Mouse (Mus musculus): ENCODE measurements around the gene Adamts13.

Gene Adamts13

DNA sequence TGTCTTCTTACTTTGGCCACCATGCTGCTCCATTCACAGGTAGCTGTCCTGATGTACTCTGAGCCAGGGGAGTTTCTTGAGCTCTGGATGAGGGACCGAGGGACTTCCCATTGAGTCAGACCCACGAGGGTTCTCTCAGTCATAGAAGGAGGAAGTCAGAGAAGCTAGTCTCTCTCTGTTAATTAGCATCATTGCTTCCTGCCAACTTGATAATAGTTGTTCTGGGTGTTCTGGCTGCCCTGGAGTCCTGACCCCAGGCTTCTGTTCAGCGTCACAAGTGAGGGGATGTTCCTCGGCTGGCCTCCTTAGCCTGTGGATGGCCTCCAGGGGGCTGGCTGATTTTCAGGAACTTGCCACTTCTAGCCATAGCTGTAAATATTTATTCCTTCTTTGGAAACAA is 744 bp downstream of the Adamts13 start:
- no peak for DNase-seq (ENCODE audit: low spot score)

GRCm38 (mm10) chr2:26980361-26980760 is 7.1 kb downstream of the Adamts13 start:
- no peak for DNase-seq (ENCODE audit: low spot score)

GRCm38 (mm10) chr2:26984179-26984578 is 11.0 kb downstream of the Adamts13 start:
- DNase-seq (ENCODE audit: low spot score): no peak

- DNase-seq (ENCODE audit: low spot score): no peak
Observed at GRCm38 (mm10) chr2:26984640-26985039, 11.4 kb downstream of the Adamts13 start.

GRCm38 (mm10) chr2:26993936-26994335 is 20.7 kb downstream of the Adamts13 start:
- DNase-seq (ENCODE audit: low spot score): no peak

GRCm38 (mm10) chr2:26997498-26997897 is 24.3 kb downstream of the Adamts13 start:
- DNase-seq (ENCODE audit: low spot score): no peak

DNA sequence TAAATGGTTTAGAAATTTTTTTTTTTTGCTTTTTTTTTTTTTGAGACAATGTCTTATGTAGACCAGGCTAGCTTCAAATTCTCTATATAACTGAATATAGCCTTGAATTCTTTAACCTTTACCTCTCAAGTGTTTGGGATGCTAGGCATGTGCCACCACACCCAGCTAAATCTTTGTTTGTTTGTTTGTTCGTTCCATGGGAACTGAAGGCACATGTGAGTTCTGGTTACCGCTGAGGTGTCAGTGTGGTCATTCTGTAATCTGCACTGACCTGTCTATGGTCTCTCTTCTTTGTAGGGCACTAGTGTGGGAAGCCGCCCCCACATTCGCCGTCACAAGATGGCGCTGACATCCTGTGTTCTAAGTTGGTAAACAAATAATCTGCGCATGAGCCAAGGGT is 24.8 kb downstream of the Adamts13 start:
- no peak for DNase-seq (ENCODE audit: low spot score)

- DNase-seq (ENCODE audit: low spot score): no peak
Observed at GRCm38 (mm10) chr2:27006255-27006654, 33.0 kb downstream of the Adamts13 start.

- DNase-seq (ENCODE audit: low spot score): no peak
Observed at GRCm38 (mm10) chr2:27007701-27008100, 34.5 kb downstream of the Adamts13 start.

DNA sequence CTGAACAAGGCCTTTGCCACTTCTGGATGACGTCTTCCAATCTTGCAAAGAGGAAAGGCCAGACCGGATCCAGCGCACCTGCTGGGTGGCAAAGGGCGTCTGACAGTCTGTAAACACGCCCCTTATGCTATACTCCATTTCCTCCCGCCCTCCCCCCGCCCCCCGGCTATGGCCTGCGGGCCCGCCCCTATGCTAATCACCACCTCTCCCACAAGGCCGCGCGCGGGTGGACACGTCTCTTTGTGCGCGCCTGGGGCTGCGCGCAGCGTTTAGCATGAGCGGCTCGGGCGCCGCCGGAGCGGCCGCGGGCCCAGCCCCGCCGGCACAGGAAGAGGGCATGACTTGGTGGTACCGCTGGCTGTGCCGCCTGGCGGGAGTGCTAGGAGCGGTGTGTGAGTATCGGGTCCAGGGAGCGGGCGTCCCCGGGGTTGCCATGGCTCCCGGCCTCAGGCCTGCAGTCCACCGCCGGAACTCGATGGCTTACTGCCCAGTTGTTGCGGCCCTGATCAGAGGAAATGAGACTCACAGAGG is 36.6 kb downstream of the Adamts13 start, which contains the start of gene Cacfd1:
TSS of gene Cacfd1 (plus strand) at position 213 of the 531 bp plus-strand sequence.
- DNase-seq (ENCODE audit: low spot score): peak; percentile 88

DNA sequence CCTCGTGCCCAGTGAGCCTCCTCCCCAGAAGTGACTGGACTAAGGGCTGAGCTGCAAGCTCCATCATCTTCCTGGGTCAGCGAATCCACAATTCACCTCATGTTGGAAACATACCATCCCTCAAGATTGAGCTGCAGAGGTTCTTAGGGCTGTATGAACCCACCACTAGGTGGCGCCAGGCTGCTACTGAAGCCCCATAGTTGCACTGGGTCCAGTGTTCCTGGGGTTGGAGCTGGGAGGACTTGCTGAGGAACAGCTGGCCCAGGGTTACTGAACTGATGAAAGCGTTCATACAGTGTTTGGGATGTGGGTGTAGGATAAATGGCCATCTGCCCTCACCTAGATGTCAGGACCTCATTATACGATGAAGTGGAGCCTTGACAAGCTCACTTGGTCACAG is 44.6 kb downstream of the Adamts13 start:
- DNase-seq (ENCODE audit: low spot score): peak; percentile 77

- DNase-seq (ENCODE audit: low spot score): no peak
Observed at GRCm38 (mm10) chr2:27019530-27019929, 46.3 kb downstream of the Adamts13 start.

GRCm38 (mm10) chr2:27021103-27021502 is 47.9 kb downstream of the Adamts13 start:
- DNase-seq (ENCODE audit: low spot score): no peak

DNA sequence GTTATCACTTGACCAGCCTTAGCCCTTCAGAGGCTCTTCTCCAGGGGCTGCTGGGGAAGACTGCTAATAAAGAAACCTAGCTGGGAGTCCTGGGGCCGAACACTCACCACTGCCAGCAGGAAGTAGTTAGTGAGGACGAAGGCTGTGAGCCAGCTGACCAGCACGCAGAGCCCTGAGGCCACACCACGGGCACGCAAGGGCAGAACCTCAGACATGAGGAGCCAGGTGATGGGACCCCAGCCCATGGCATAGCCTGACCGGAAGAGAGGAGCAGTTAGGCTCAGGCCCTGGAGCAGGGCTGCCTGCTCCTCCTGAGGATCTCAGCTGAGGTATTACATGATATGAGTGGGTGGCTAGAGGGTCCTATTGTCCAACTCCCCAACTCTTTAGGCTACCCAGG is 49.4 kb downstream of the Adamts13 start:
- DNase-seq (ENCODE audit: low spot score): no peak

GRCm38 (mm10) chr2:27024136-27024535 is 50.9 kb downstream of the Adamts13 start:
- no peak for DNase-seq (ENCODE audit: low spot score)

DNA sequence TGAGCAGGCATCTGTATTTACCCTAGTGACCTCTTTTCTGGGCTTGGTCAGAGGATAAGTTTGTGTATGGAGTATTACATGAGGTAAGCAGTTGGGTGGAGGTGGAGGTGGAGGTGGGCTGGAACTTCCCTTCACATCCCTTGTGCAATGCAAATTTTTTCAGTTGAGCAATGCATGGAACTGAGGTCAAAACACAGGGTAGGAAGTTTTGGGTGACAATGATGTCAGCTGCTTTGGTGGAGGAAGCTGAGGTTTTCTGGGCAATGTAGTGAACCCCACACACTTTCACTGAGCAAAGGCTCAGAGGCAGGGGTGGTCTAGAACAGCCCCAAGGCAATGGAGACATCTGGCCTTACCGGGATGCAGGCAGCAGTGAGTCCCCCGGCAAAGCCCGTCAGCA is 52.3 kb downstream of the Adamts13 start:
- no peak for DNase-seq (ENCODE audit: low spot score)

GRCm38 (mm10) chr2:27026332-27026731 is 53.1 kb downstream of the Adamts13 start:
- no peak for DNase-seq (ENCODE audit: low spot score)

DNA sequence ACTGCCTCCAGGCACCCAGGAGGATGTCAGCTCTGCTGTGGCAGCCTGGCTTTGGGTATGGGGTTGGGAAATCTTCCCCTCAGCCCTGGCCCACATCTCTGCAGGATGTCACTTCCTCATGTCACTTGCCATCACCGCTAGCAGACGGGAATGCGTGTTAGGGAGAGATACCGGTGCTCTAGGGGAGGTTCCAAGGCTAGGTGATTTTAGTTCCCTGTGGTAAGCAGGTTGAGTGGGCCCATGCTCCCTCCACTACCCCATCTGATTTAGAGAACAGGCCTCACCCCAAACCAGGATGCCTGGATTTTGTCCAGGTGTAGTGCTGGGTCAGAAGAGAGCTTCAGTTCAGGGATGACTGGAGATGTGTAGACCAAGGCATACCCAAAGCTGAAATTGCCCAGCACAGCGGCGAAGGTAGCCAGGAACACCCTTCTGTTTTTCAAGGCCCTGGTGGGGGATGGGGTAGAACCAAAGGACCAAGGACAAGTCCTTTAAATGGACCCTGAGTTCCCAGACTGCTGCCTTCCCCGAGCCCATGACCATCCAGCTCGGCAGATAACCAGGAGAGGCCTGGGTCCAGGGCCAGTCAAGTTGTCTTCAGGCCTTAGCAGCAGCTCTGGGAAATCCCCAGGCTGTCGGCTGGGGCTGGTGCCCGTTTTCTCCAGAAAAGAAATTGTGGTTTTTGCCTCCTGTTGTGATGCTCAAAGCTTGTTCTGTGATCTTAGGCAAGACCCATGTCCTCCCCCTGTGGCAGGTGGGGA is 53.8 kb downstream of the Adamts13 start:
- DNase-seq (ENCODE audit: low spot score): no peak

DNA sequence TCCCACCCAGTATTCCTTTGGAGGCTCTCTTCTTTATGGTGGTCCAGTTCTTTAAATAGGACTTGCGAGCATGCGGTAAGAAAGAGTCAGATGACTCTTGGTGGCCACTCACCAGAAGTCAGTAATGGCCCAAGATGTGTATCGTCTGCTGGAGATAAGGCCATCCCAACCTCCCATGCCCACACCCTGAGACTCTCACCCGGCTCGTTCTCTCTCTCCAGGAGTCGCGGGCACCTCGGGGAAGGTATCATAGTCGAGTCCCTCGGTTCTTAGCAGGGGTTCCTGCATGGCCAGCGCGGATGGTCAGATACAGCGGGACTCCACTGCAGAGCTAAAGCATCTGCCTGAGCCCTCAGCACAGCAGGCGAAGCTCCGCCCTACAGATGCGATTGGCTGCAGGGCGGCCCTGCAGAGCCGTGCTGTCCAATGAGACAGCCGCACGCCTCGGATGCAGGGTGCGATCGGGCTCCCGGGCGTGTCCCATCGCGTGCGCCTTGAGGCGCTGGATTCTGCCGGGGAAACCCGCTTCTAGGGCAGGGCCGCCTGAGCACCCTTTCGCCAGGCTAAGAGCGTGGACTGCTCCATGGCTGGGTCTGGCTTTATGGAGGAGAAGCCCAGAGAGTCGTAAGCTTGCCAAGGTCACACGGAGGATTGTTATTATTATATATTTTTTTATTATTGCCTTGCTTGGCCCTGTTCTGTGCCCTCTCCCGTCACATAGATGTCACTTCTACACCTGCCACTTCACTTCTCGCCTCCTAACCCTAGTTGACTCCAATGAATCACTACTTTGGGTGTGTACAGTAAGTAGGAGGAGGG is 54.6 kb downstream of the Adamts13 start, which contains the start of gene Slc2a6:
TSS of gene Slc2a6 (minus strand) at position 381 of the 819 bp plus-strand sequence.
- peak; percentile 90 for DNase-seq (ENCODE audit: low spot score)

DNA sequence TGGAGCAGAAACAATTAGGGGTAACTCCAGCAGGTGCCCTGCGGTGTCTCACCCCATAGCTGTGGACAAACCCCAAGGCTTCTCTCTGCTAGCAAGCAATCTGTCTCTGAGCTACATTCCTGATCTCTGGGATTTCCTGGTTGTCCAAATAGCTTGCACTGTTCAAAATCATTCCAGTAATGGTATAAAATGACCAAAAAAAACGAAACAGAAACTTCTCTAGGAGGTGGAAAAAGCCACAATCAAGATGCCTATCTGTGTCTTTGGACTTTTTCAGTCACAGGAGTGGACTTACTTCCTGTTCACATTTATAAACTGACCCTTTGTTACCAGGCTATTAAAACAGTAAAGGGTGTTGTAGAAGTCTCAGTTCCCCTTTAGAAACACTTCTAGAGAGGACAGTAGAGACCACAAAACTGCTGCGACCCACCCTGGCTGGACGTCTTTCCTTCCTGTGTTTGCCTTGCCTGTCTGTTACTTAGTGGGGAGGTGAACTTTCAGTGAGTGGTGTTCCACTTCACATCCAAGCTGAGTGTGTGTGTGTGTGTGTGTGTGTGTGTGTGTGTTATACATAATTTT is 55.3 kb downstream of the Adamts13 start:
- no peak for DNase-seq (ENCODE audit: low spot score)

DNA sequence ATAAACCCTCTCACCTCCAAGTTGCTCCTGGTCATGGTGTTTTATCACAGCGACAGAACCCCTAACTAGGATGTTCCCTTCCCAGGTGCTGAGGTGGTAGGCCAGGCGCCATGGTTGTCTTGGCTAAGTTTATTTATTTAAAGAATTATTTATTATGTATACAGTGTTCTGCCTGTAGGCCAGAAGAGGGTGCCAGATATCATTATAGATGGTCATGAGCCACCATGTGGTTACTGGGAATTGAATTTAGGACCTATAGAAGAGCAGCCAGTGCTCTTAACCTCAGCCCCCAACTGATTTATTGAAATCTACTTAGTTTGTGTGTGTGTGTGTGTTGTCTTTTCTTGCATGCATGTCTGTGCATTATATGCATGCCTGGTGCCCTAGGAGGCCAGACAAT is 59.1 kb downstream of the Adamts13 start:
- DNase-seq (ENCODE audit: low spot score): no peak

DNA sequence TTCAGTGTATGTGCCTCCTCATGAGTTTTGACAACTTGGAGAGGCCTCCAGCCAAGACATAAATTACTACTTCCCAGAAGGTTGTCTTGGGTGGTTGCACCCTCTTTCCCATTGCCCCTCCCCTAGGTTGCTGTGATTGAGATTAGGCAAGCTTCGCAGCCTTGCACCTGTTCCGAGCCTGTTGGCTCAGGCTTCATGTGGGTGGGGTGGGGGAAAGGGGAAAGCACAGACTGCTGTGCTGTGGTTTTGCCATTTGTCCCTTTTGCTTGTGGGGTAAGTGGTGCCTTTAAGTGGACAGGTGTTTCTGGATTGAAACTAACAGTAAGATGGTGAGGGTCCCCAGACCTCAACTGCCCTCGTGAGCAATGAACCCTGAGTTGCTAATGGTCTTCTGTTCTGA is 62.8 kb downstream of the Adamts13 start:
- DNase-seq (ENCODE audit: low spot score): no peak

GRCm38 (mm10) chr2:27037008-27037407 is 63.8 kb downstream of the Adamts13 start:
- DNase-seq (ENCODE audit: low spot score): peak; percentile 48

Measured in urinary bladder, postnatal 14 days (tissue).